Mouse (Mus musculus) testis, postnatal 14 days (tissue): ENCODE measurements at regions not wholly inside any gene's neighbourhood (a gene's known extent, or its start where the extent isn't known, plus 50 kb on each side); places are given as distances from the start of the nearest gene placed in this dataset.

Source experiments
- DNase-seq: peaks from one replicate; pipeline ENCODE4 v3.0.0; 2021; ENCODE audit warnings: low spot score

DNA sequence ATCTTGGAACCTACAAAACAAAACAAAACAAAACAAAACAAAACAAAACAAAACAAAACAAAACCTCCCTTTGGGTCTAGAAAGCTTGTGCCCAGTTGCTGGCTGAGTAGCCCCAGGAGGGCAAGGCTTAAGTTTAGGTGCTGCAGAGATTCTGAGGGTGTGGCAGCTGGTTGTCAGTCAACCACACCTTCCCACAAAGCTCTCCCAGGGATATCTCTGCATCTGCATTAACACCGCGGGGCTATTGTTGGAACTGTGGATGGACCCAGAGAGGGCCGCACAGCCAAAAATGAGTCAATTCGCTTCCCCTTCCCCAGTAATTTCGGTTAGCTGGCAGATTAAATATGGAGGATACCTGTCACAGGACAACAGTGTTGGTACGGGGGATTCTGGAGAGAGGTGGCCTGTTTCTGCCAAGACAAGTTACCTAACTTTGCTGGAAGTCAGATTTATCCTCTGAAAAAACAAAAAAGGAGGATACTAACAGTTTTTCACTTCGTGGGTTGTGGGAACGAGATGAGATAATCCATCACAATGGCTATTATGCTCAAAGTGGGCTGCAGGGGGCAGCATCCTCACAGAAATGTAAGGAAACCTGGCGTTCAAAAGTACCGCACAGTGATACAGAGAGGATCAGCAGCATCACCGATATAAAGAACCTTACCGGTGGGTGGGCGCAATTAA lies 96.7 kb downstream of the 1500009L16Rik start:
- no peak for DNase-seq

DNA sequence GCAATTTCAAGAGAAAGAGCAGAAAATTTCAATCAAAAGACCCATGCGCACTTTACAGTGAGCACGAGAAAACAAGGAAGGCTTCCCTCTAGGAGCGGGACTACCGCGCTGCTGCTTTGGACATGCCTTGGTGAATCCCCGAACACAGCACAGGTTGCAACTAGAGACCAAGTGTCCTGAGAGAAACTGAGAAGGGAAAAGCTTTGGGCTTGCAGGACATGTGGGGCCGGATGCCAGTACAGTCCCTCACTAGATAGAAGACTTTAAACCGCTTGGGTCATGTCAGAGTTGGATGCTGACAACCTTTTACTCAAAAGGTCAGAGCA lies 97.2 kb downstream of the 1500009L16Rik start:
- DNase-seq, result no peak

- DNase-seq, result no peak
Measured at GRCm38 (mm10) chr10:83821089-83821488, 98.4 kb downstream of the 1500009L16Rik start.

DNA sequence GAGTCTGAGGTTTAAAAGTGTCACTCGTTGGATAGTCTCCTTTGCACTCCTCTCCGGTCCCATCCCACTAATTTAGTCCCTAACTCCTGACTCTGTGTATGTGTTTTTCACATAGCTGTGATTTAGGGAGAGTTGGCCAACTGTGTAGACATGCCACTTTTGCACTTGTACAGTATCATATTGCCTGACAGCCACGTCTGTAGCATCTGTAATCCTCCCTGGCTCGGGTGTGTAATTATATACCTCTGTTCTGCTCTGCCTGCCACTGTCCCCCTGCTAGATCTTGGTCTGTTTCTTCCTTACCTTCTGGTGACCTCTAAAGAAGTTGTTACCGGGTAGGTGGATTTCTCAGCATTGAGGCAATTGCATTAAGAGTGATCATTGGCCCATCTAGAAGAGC lies 103.4 kb downstream of the 1500009L16Rik start:
- no peak for DNase-seq

DNA sequence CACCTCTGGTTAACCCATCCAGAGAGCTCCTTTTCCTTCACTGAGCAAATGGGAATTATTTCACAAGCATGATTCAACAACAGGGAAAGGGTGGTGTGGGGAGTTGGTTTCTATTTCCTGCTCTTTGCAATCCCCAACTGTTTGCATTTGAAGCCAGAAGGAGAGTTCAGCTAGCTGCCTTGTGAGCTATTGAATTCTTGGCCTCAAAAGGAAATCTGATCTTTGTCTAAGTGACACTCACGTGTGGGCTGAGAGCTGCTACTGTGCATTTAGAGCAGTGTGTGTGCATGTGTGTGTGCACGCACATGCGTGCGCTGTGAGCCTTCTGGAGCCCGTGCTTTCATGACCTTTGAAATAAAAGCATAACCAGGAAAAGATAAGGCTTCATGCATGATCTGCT lies 113.7 kb downstream of the 1500009L16Rik start:
- DNase-seq, result no peak

DNA sequence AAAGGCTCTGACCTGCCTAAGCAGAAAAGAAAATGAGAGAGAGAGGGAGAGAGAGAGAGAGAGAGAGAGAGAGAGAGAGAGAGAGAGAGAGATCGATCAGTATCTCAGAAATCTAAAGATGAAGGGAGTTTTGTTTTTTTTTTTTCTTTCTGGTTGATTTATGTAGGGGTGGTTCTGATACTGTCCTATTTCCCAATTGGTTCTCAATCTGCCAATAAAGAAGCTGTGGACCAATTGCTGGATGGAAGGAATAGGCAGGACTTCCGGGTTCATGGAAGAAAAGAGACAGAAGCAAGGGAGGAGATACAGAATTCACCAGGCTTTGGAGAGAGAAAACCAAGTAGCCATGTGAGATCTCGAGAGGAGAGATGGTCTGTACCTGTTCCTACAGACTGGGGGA lies 117.6 kb downstream of the 1500009L16Rik start:
- DNase-seq, result no peak

DNA sequence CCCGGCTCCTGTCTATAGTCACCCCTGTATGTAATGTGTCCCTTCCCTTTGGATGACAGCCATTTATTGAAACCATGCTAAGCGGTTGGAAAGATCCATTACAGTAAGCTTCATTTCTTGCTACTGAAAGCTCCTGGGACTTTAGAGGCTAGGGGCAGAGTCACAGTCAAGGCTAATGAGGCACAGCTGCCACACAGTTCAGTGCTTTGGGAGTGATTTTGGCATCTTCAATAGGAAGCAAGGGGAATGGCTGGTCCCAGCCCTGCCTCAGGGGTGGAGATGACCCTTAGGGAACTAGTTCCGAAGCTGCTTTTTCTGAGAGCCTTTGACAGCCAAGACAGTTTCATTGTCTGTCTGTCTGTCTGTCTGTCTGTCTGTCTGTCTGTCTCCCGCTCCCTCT lies 128.2 kb downstream of the 1500009L16Rik start:
- DNase-seq, result no peak

DNA sequence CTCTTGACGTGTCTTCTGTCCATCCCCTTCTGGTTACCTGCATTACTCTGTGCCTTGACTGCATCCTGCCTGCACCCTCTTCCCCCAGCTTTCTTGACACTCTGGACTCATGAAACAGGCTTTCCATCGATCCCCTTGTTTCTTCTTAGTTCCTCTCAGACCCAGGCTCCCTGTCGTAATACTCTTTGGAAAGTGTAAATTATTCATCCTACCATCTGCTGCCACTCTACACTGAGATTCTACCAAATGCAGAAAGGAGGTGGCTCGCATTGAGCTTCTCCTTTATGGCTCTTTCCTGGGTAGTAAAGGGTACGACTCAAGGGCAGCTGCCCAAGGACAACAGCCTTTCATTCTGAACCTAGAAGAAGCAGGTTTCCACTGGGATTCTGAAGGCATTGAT lies 129.5 kb downstream of the 1500009L16Rik start:
- no peak for DNase-seq

DNA sequence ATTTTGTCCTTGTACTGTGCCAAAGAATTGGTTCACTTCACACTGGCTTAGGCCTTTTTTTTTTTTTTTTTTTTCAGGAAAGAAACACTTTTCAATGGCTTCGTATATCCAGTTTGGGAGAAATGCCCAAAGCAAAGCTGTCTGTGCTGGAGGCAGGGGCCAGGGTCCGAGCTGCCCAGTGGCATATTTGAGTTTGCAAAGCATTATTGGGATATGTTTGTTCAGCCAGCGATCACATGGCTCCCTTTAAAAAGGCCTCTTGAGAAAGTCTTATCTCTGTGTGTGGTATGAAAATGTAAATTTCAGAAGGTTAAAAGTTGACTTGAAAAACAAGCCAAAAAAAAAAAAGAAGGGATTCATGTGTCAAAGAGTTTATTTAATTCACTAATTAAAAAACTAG lies 130.1 kb downstream of the 1500009L16Rik start:
- no peak for DNase-seq

GRCm38 (mm10) chr10:83857794-83858442 lies 135.3 kb downstream of the 1500009L16Rik start:
- DNase-seq, result no peak

GRCm38 (mm10) chr10:83858689-83859088 lies 136.0 kb downstream of the 1500009L16Rik start:
- no peak for DNase-seq

DNA sequence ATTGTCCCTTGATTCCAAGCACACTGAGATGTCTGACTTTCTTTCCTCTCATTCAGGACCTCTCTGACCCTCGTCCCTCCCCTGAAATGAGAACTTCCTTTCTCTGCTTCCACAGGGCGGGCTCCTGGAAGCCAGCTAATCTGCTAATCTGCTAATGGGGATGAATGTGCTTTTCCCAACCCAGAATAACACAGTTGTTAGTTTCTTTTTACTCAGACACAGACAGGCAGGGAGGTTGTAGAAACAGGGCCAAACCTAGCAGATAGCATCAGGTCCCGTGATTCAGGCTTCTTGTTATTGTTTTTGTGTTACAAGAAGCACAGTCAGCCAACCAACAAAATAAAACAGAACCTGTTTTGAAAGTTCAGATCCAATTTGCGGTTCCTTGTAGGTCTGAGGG lies 137.0 kb downstream of the 1500009L16Rik start:
- no peak for DNase-seq

DNA sequence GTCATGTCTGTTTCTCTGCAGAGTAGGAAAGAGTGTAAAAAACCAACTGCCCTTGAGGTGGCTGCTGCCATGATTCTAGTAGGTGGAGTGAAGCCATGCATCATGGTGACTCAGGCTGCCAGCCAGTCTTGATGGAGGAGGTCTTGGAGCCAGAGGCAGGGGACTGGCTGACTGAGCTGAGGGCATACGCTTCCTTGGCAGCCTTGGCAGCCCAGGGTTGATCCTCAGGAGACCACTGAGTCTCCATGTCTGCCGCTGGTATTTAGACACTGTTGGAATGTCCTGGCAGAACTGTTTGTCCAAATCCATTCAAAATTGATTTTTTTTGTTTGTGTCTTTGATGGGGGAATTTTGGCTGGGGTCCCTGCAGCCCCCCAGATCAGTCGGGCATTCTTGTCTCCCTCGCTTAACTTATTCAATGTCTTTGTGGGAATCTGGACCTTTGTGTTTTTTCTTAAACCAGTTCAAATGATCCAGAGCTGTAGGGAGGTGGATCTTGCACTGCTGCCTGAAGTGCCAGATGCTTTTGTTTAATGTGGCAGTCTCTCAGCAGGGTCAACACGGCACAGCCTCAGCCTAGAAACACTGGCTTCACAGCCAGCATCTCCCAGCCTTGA lies 139.0 kb downstream of the 1500009L16Rik start:
- DNase-seq, result no peak

- DNase-seq, result no peak
Measured at GRCm38 (mm10) chr10:83864591-83864990, 141.9 kb downstream of the 1500009L16Rik start.

GRCm38 (mm10) chr10:83865929-83866328 lies 143.3 kb downstream of the 1500009L16Rik start:
- DNase-seq, result no peak

DNA sequence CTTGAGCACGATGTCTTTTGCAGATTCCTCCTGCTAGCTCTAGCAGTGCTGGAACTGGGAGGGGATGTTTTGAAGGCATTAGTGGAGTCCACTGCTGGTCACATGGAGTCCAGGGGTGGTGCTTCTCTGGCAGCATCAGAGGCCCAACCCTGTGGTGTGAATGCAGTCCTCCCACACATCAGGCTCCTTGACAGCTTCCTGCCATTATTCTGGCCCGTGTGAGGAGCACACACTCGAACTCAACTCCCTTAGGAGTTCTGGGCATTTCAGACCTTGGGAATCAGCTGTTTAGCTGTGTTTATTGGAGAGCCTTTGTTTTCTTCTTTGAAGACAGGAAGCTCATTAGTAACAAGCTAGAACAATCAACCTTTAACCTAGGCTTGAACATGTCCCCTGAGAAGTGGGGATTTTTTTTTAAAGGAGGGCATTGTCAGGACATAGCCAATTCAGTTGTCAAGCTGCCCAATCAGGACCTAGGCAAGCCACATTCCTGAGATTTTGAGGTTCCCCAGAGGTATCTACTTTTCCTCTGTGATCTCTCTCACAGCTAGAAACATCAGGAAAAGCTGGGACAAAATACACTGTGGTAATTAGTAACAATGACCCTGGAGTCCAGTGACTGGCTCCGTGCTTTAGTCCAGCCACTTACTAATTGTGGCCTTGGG lies 149.2 kb downstream of the 1500009L16Rik start:
- DNase-seq, result peak; percentile 17

DNA sequence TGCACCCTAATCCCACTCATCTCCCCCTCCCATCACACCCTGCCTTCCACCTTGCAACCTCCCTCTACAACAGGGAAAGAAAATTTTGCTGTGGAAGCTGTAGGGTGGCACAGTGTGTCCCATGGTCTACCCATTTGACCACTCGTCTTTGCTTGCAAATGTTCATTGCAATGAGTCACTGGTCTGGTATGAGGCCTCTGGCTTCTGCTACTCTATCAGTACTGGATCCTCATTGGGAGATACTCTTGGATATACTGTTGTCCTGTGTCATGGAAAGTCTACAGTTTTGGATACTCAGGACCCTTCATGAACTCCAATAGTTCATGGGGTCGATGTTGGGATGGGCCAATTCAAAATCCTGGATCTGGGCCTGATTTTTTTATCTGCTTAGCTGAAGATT lies 156.1 kb downstream of the 1500009L16Rik start:
- DNase-seq, result no peak

GRCm38 (mm10) chr10:83882119-83882890 lies 159.6 kb downstream of the 1500009L16Rik start:
- no peak for DNase-seq

DNA sequence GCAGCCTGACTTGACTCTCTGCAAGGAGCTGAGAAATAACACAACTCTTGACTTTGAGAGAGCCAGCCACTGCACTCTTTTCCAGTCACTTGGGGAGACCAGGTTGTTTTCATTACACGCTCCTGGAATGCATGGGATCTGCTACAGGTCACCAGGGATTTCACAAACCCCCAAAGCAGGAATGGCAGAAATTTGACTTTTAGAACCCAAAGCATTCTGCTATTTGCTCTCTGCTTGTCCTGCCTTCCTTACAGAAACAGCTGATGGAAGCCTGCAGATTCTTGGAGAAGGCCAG lies 160.2 kb downstream of the 1500009L16Rik start:
- DNase-seq, result no peak

- no peak for DNase-seq
Measured at GRCm38 (mm10) chr10:83884553-83884952, 161.9 kb downstream of the 1500009L16Rik start.

DNA sequence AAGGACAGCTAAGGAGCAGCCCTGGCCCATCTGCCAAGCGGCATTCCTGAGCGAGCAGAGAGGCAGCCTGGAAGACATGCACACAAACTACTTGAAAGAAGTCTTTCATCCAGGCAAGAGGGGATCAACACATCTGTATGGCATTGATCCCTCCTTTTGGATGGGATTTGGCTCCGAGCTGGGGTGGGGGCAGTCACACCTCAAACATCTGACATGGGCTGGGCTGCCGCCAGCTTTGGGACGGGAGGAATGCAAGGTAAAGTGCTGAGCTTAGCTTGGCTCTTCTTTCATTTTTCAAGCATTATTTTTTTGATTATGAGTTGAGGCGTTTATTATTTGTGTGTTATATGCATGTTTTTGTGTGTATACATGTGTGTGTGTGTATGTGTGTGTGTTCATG lies 165.9 kb downstream of the 1500009L16Rik start:
- no peak for DNase-seq

- peak; percentile 17 for DNase-seq
Measured at GRCm38 (mm10) chr10:83895741-83896150, 173.1 kb downstream of the 1500009L16Rik start.
